Mouse (Mus musculus) ES-E14 (cell line): ENCODE measurements at regions not wholly inside any gene's neighbourhood (a gene's known extent, or its start where the extent isn't known, plus 50 kb on each side); places are given as distances from the start of the nearest gene placed in this dataset.

ENCODE experiments used
- CHD2 ChIP-seq: IDR thresholded peaks from 2 replicates; pipeline ENCODE4 v1.6.1; 2014; ENCODE audit warnings: mild to moderate bottlenecking, low read depth, low read length, inconsistent platforms
- HCFC1 ChIP-seq: IDR thresholded peaks from 2 replicates; pipeline ENCODE4 v1.6.1; 2012; ENCODE audit warnings: low read length, inconsistent platforms, borderline replicate concordance; ENCODE audit not compliant: insufficient read depth
- ZNF384 ChIP-seq: IDR thresholded peaks from 2 replicates; pipeline ENCODE4 v1.6.1; 2012; ENCODE audit warnings: low read depth, low read length, inconsistent platforms

DNA sequence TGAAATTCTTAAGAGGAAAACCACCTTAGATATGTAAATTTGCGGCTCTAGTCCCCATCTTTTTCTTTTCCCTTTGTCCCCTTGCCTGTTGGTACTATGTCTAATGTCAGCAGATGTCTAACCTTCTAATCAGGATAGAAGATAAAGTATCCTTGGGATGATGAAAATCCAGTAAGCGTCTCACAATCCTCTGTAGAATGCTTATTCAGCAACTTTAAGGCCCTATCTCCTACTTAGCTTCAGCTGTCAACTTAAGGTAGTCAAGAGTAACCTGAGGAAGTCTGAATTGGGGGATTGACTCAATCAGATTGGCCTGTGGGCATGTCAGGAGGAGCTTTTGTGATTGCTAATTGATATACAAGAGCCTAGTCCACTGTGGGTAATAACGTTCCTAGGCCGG is 64.7 kb upstream of the Csnka2ip start:
- TF ChIP-seq ZNF384 (no peak), CHD2 (no peak), HCFC1 (no peak)
